Mouse (Mus musculus) heart, postnatal 0 days (tissue): ENCODE data around the gene Ehd1. TPM values are rescaled to one million over a fixed set of nuclear protein-coding genes. Genes with fewer than 3 reads are reported as not detected.
A peak's percentile ranks its signal among the peaks of the same experiment; 100 is the strongest.

Source experiments
- ATAC-seq: fragments of 200-750 bp; cut with Nextera tagmentation; 2 replicates; pipeline ENCODE4 v1.8.0; 2017; ENCODE audit warnings: low read depth, moderate number of reproducible peaks, moderate library complexity; ENCODE audit not compliant: insufficient read depth
- DNase-seq: peaks from one replicate; pipeline ENCODE4 v3.0.0-alpha.2; 2016; ENCODE audit warnings: low spot score
- H3K27ac ChIP-seq: fragments of 300-500 bp; sonication (generic); 2 replicates; pipeline ENCODE4 v1.5.1; 2014; ENCODE audit warnings: low read depth, mild to moderate bottlenecking
- H3K27me3 ChIP-seq: fragments of 300-500 bp; sonication (generic); 2 replicates; pipeline ENCODE4 v1.6.1; 2014; ENCODE audit warnings: low read length, mixed read lengths; ENCODE audit not compliant: control insufficient read depth, insufficient read depth
- H3K36me3 ChIP-seq: fragments of 300-500 bp; sonication (generic); replicated peaks from 2 replicates; pipeline ENCODE4 v1.6.1; 2014; ENCODE audit warnings: low read length, mixed read lengths; ENCODE audit not compliant: control insufficient read depth, insufficient read depth
- H3K4me1 ChIP-seq: fragments of 300-500 bp; sonication (generic); 2 replicates; pipeline ENCODE4 v1.6.1; 2014; ENCODE audit warnings: antibody characterized with exemption; ENCODE audit not compliant: control insufficient read depth, insufficient read depth
- H3K4me2 ChIP-seq: fragments of 300-500 bp; sonication (generic); 2 replicates; pipeline ENCODE4 v1.6.1; 2014; ENCODE audit warnings: low read depth, mild to moderate bottlenecking, low read length, moderate library complexity
- H3K4me3 ChIP-seq: fragments of 300-500 bp; sonication (generic); 2 replicates; pipeline ENCODE4 v1.5.1; 2014; ENCODE audit warnings: low read depth, low read length
- H3K9ac ChIP-seq: fragments of 300-500 bp; sonication (generic); replicated peaks from 2 replicates; pipeline ENCODE4 v1.6.1; 2014; ENCODE audit warnings: low read depth, low read length, mixed read lengths
- H3K9me3 ChIP-seq: fragments of 300-500 bp; sonication (generic); replicated peaks from 2 replicates; pipeline ENCODE4 v1.6.1; 2016; ENCODE audit warnings: low read length; ENCODE audit not compliant: control insufficient read depth
- CTCF ChIP-seq: IDR thresholded peaks from 2 replicates; pipeline ENCODE4 v1.5.1; 2016; ENCODE audit warnings: antibody characterized with exemption, control low read depth, low read depth
- EP300 ChIP-seq: IDR thresholded peaks from 2 replicates; pipeline ENCODE4 v1.6.1; 2016; ENCODE audit warnings: antibody characterized with exemption, low read depth
- WGBS: fragments of 180-500 bp; shearing (Covaris S2); extraction: QIAGEN DNeasy Blood & Tissue Kit; methylation state at CpG from one replicate; pipeline ENCODE4 v1.1.7; 2014; 5-methylcytosine and 5-hydroxymethylcytosine counted together
- polyA plus RNA-seq: library from polyadenylated mRNA; unstranded; fragments of >200 nt; fragmentation: Nextera tagmentation; extraction: Ambion mirVana; gene quantifications from 2 replicates; pipeline ENCODE4 v1.2.1, GENCODE M21; 2015
- total RNA-seq: library from RNA; depleted of rRNA; stranded (reverse); fragments of >200 nt; gene quantifications from 2 replicates; pipeline ENCODE4 v1.2.3, GENCODE M21; 2014; ENCODE audit warnings: low replicate concordance

The Ehd1 gene
- total and polyA plus RNA-seq, 2 experiments from 2014 or later = 60.3 to 127 TPM

- Histone ChIP-seq H3K4me2 (no peak overlapping the region), H3K27me3 (peaks cover 5% of the 10 kb centered on the region; the same call in 1 of the 2 replicates), H3K9ac (no peak overlapping the region), H3K27ac (no peak overlapping the region), H3K4me1 (peaks cover 19% of the 10 kb centered on the region; the same call in 1 of the 2 replicates), H3K4me3 (no peak overlapping the region), H3K36me3 (no peaks in the 10 kb centered on the region), H3K9me3 (no peaks in the 10 kb centered on the region)
- 59% methylated on average over 8 of the region's 8 CpGs for WGBS
- TF ChIP-seq EP300 (no peak), CTCF (no peak)
- ATAC-seq (no peak), DNase-seq (no peak)
Measured at GRCm38 (mm10) chr19:6271206-6271605, 5.3 kb upstream of the Ehd1 start.

DNA sequence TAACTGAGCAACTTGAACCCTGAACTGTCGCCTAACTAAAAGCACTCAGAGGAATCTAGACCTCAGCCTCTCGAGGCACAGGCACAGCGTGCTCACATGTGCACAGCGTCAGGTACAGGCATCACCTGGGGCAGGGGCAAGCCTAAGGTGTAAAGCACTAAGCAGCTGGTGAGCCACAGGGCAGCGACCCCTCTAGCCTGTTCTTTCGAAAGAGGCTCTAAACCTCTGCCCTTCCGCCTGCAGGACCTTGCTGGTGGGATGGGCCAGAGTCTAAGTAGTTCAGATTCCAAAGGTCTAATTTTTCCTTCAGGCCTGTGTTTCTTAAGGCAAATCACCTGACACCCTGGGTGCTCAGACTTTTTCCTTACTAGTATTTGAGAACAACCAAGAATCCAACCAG is 4.5 kb upstream of the Ehd1 start:
- no peaks in the 10 kb centered on the region for H3K36me3 ChIP-seq
- H3K4me3 ChIP-seq = no peak overlapping the region
- H3K27ac ChIP-seq = no peak overlapping the region
- TF ChIP-seq CTCF = no peak
- TF ChIP-seq EP300 = no peak
- peaks cover 5% of the 10 kb centered on the region; the same call in 1 of the 2 replicates for H3K27me3 ChIP-seq
- no peaks in the 10 kb centered on the region for H3K9me3 ChIP-seq
- WGBS = 77% methylated on average over 7 of the region's 7 CpGs
- H3K9ac ChIP-seq = no peak overlapping the region
- peaks cover 19% of the 10 kb centered on the region; the same call in 1 of the 2 replicates for H3K4me1 ChIP-seq
- DNase-seq = no peak
- no peak for ATAC-seq
- H3K4me2 ChIP-seq = no peak overlapping the region

DNA sequence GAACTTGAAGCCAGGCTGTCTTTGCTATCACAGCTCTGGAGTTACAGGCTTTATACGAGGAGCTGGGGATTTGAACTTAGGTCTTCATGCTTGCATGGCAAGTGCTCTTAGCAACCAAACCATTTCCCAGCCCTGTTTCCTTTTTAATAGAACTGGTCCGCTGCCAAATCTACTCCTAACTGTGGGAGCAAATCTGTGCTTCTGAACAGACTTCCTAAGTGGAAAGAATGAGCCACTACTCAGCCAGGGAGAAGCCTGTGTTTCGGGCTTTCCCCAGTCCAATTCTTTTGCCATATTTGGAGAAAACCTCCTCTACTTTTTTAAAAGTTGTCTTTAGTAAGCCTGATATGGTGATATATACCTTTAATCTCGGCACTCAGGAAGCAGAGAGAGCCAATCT is 3.8 kb upstream of the Ehd1 start:
- ATAC-seq (no peak), DNase-seq (peak; percentile 54)
- H3K9me3 ChIP-seq = no peaks in the 10 kb centered on the region
- peaks cover 5% of the 10 kb centered on the region; the same call in 1 of the 2 replicates for H3K27me3 ChIP-seq
- H3K9ac ChIP-seq = no peak overlapping the region
- 54% methylated on average over 4 of the region's 4 CpGs for WGBS
- H3K4me2 ChIP-seq = no peak overlapping the region
- peak overlapping the region; percentile 62 for H3K27ac ChIP-seq
- no peak for TF ChIP-seq EP300
- no peak for TF ChIP-seq CTCF
- no peaks in the 10 kb centered on the region for H3K36me3 ChIP-seq
- no peak overlapping the region for H3K4me3 ChIP-seq
- H3K4me1 ChIP-seq = peaks cover 19% of the 10 kb centered on the region; the same call in 1 of the 2 replicates

DNA sequence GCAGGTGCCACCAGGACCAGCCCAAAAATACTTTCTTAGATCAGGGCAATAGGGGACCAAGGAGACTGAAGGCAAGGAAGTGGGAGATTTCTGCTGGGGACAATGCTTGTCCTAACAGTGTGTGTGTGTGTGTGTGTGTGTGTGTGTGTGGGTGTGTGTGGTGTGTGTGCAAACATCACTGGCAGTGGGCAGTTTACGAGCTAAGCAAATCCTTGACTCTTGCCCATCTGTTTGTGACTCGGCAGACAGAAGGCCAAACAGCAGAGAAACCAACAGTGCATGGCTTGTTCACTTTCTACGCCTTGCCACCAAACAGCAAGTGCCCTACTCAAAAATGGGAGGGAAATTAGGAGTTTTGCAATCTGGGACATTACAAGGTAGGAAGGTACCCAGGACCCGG is 2.9 kb upstream of the Ehd1 start:
- H3K4me3 ChIP-seq = no peak overlapping the region
- H3K4me1 ChIP-seq = peaks cover 27% of the 10 kb centered on the region; the same call in 1 of the 2 replicates
- TF ChIP-seq EP300 (no peak), CTCF (no peak)
- H3K27ac ChIP-seq = peak overlapping the region; percentile 62
- WGBS = 78% methylated on average over 4 of the region's 4 CpGs
- H3K9ac ChIP-seq = no peak overlapping the region
- H3K27me3 ChIP-seq = peaks cover 5% of the 10 kb centered on the region; the same call in 1 of the 2 replicates
- H3K4me2 ChIP-seq = no peak overlapping the region
- DNase-seq (no peak), ATAC-seq (no peak)
- H3K36me3 ChIP-seq = no peaks in the 10 kb centered on the region
- no peaks in the 10 kb centered on the region for H3K9me3 ChIP-seq

DNA sequence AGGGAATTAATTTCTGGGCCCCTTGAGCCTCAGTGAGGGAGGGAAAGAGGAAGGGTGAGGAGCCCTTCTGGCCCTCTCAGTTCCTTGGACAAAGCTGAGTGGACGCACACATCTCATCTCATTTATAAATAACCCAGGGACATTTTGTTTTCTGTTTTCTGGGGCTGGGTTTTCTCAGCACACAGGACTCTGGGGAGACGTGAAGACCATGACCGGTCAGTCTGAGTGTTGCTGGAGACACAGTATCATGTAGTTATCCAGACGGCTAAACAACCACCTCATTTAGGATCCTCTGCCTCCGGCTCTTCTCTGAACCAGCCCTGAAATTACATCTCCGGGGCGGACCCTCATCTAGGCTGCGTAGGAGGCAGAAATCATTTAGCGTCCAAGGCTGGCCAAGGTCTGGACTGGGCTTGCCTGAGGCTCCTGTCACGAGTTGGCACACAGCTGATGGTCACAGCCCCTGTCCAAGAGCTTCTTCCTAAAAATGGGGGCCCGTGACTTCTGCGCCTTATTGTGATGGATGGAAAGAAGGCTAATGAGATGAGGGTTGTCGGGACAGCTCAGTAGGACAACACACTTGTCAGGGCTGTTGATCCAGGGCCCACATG is 2.4 kb upstream of the Ehd1 start:
- Histone ChIP-seq H3K4me3 (no peak overlapping the region), H3K4me1 (peaks cover 32% of the 10 kb centered on the region; the same call in 1 of the 2 replicates), H3K27ac (peak overlapping the region; percentile 62), H3K9me3 (no peaks in the 10 kb centered on the region), H3K9ac (no peak overlapping the region), H3K4me2 (no peak overlapping the region), H3K27me3 (peaks cover 5% of the 10 kb centered on the region; the same call in 1 of the 2 replicates), H3K36me3 (0 out of 2 replicates have a peak, but pooled peaks cover under 1% of the 10 kb centered on the region)
- WGBS = 82% methylated on average over 13 of the region's 13 CpGs
- ATAC-seq (no peak), DNase-seq (no peak)
- TF ChIP-seq EP300 (no peak), CTCF (no peak)
